Mouse (Mus musculus) embryonic fibroblast, embryonic 13.5 days (primary cell): ENCODE results near the gene Gm10778.

ENCODE experiments used
- CTCF ChIP-seq: IDR thresholded peaks from 2 replicates; pipeline ENCODE4 v1.5.1; 2011; ENCODE audit warnings: mild to moderate bottlenecking, control low read depth, low read length, moderate library complexity, borderline replicate concordance; ENCODE audit not compliant: insufficient read depth
- POLR2A ChIP-seq: IDR thresholded peaks from 2 replicates; pipeline ENCODE4 v1.6.1; 2011; ENCODE audit warnings: low read depth, mild to moderate bottlenecking, control low read depth, low read length, moderate library complexity

GRCm38 (mm10) chr10:81646015-81646555 is 2.8 kb upstream of the Gm10778 start:
- no peak for TF ChIP-seq CTCF
- no peak for TF ChIP-seq POLR2A
